Mouse (Mus musculus): ENCODE measurements around the gene Olfr761.
"Not testable (repeated sequence)": the region's sequence is repeated elsewhere in the genome, so short reads cannot be mapped to it uniquely, and the experiment has no call there.

DNA sequence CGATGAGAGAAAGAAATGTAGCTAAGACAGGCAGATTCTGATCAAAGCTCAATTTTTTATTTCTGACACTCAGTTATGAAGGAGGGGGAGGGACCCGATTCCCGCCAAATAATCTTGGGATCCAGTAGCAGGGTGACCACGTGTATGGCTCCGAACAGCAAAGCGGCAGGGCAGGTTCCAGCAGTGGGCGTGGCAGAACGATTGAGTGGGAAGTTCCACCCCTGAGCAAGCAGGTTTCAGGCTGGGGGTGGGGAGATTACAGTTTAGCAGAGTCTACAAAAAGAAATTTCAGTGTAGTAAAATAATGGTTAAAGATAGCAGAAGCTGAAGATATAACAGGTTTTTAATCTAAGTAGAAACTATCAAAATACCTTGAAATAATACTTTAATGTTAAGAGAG, 46.1 kb downstream of the Olfr761 start:
- TF ChIP-seq CTCF, POLR2A (IDR thresholded peaks at IDR 0.05; ENCODE audit: extremely low read depth, insufficient read depth, low read length): not testable (repeated sequence)
